Comparison of ENCODE assay signal across 19 mouse cellular contexts in the genomic region with DNA sequence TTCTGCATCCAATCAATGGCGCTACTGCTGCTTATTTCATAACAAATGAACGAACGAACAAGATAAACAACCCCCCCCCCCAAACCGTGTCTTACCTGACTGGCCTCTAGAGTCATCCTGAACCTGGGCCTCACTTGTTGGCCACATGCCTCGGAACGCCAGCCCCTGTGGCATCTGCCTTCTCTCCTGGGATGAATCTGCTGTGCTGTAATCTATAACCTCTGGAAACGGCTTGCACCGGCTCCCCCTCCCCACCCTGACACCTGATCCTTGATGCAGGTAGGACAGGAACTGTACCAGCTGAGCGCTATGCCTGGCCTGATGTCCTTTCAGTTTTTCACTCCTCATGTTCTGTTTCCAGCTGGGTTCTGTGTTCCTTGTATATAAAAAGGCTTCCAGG.
"Had no signal": no experiment of that assay in that cellular context is flagged by ENCODE, and none has a peak within 500 bp of the region (broad histone marks: within the 10 kb centered on the region; RNA-seq: fewer than 3 reads in every experiment).

No protein-coding gene starts in this region.

- ATAC-seq: midbrain, embryonic 13.5 days; midbrain, embryonic 15.5 days had no signal

- H3K4me1 ChIP-seq: megakaryocyte, embryonic 14.5 days had no signal

- H3K9ac ChIP-seq: lung, embryonic 14.5 days; midbrain, embryonic 13.5 days; midbrain, embryonic 15.5 days; neural tube, embryonic 13.5 days; neural tube, embryonic 15.5 days had no signal

- H3K27me3 ChIP-seq: midbrain, embryonic 13.5 days; midbrain, embryonic 15.5 days; neural tube, embryonic 13.5 days; neural tube, embryonic 15.5 days had no signal

- DNase-seq: lung, adult 18-20 months; lung, embryonic 14.5 days; lung, postnatal 10 days; lung, postnatal 36 days; retina, postnatal 1 day; right cerebral cortex, adult 18-20 months; right cerebral cortex, postnatal 25 days; right cerebral cortex, postnatal 4 days; spleen, adult 18-20 months; thymus, adult 18-20 months; thymus, postnatal 14 days; thymus, postnatal 36 days had no signal

- H3K4me3 ChIP-seq: megakaryocyte, embryonic 14.5 days; midbrain, embryonic 13.5 days; midbrain, embryonic 15.5 days; neural tube, embryonic 13.5 days; neural tube, embryonic 15.5 days had no signal

- H3K9me3 ChIP-seq: midbrain, embryonic 13.5 days; midbrain, embryonic 15.5 days; neural tube, embryonic 13.5 days; neural tube, embryonic 15.5 days had no signal

- H3K27ac ChIP-seq: macrophage; midbrain, embryonic 13.5 days; midbrain, embryonic 15.5 days; neural tube, embryonic 13.5 days; neural tube, embryonic 15.5 days had no signal

- H3K4me2 ChIP-seq: lung, embryonic 14.5 days; midbrain, embryonic 11.5 days; midbrain, embryonic 13.5 days; midbrain, embryonic 15.5 days; neural tube, embryonic 13.5 days; neural tube, embryonic 15.5 days had no signal
